Mouse (Mus musculus): ENCODE data around the gene Kcnn1.
"Not testable (repeated sequence)": the region's sequence is repeated elsewhere in the genome, so short reads cannot be mapped to it uniquely, and the experiment has no call there.

The Kcnn1 gene

GRCm38 (mm10) chr8:70862824-70863641 is at the start of gene Kcnn1:
Gene Kcnn1, minus strand, starts transcription at chr8:70863258.
- peak; percentile 52 for DNase-seq (ENCODE audit: low spot score)

- no peak for DNase-seq (ENCODE audit: low spot score)
These were observed 48.5 kb upstream of the Kcnn1 start for GRCm38 (mm10) chr8:70911596-70911995.

GRCm38 (mm10) chr8:70907518-70907917 is 44.5 kb upstream of the Kcnn1 start:
- DNase-seq (ENCODE audit: low spot score): no peak

GRCm38 (mm10) chr8:70905831-70906736 is 43.0 kb upstream of the Kcnn1 start, which contains the start of gene Map1s:
Gene Map1s, plus strand, starts transcription at chr8:70905932.
- DNase-seq (ENCODE audit: low spot score): peak; percentile 95

- DNase-seq (ENCODE audit: low spot score): no peak
These were observed 42.4 kb upstream of the Kcnn1 start for GRCm38 (mm10) chr8:70905463-70905830.

GRCm38 (mm10) chr8:70904532-70904931 is 41.5 kb upstream of the Kcnn1 start:
- no peak for DNase-seq (ENCODE audit: low spot score)

GRCm38 (mm10) chr8:70903582-70903981 is 40.5 kb upstream of the Kcnn1 start:
- DNase-seq (ENCODE audit: low spot score): no peak

- DNase-seq (ENCODE audit: low spot score): no peak
These were observed 40.1 kb upstream of the Kcnn1 start for GRCm38 (mm10) chr8:70903112-70903511.

- DNase-seq (ENCODE audit: low spot score): no peak
These were observed 39.2 kb upstream of the Kcnn1 start for GRCm38 (mm10) chr8:70902211-70902610.

GRCm38 (mm10) chr8:70900872-70901387 is 37.9 kb upstream of the Kcnn1 start:
- DNase-seq (ENCODE audit: low spot score): no peak

- no peak for DNase-seq (ENCODE audit: low spot score)
These were observed 36.2 kb upstream of the Kcnn1 start for GRCm38 (mm10) chr8:70899226-70899625.

- DNase-seq (ENCODE audit: low spot score): no peak
These were observed 35.7 kb upstream of the Kcnn1 start for GRCm38 (mm10) chr8:70898661-70899198.

- DNase-seq (ENCODE audit: low spot score): peak; percentile 94
These were observed 34.8 kb upstream of the Kcnn1 start for GRCm38 (mm10) chr8:70897681-70898413.

GRCm38 (mm10) chr8:70897021-70897680 is 34.1 kb upstream of the Kcnn1 start, which contains the start of gene Rpl18a:
Gene Rpl18a, minus strand, starts transcription at chr8:70897412.
- DNase-seq (ENCODE audit: low spot score): peak; percentile 99

- no peak for DNase-seq (ENCODE audit: low spot score)
These were observed 33.4 kb upstream of the Kcnn1 start for GRCm38 (mm10) chr8:70896316-70897020.

- not testable (repeated sequence) for DNase-seq (ENCODE audit: low spot score)
These were observed 32.7 kb upstream of the Kcnn1 start for GRCm38 (mm10) chr8:70895571-70896259.

GRCm38 (mm10) chr8:70894771-70895545 is 31.9 kb upstream of the Kcnn1 start:
- DNase-seq (ENCODE audit: low spot score): no peak

GRCm38 (mm10) chr8:70894385-70894720 is 31.3 kb upstream of the Kcnn1 start:
- no peak for DNase-seq (ENCODE audit: low spot score)
